Mouse (Mus musculus) NIH3T3 (cell line): ENCODE data around the gene Chrm4.

ENCODE experiments used
- DNase-seq: peaks from one replicate; pipeline ENCODE4 v3.0.0-alpha.2; 2012; ENCODE audit warnings: low read depth

Chrm4 gene

GRCm38 (mm10) chr2:91922586-91923414, 4.2 kb upstream of the Chrm4 start:
- DNase-seq = no peak

- peak; percentile 79 for DNase-seq
Observed at GRCm38 (mm10) chr2:91923415-91924337, 3.4 kb upstream of the Chrm4 start.

GRCm38 (mm10) chr2:91924726-91925125, 2.3 kb upstream of the Chrm4 start:
- DNase-seq = no peak

- DNase-seq = no peak
Observed at GRCm38 (mm10) chr2:91925442-91925841, 1.6 kb upstream of the Chrm4 start.

GRCm38 (mm10) chr2:91927826-91928533, 931 bp downstream of the Chrm4 start:
- DNase-seq = peak; percentile 25

- no peak for DNase-seq
Observed at GRCm38 (mm10) chr2:91928534-91929350, 1.7 kb downstream of the Chrm4 start.

- DNase-seq = no peak
Observed at GRCm38 (mm10) chr2:91929455-91929854, 2.4 kb downstream of the Chrm4 start.

- DNase-seq = peak; percentile 73
Observed at GRCm38 (mm10) chr2:91929936-91930335, 2.9 kb downstream of the Chrm4 start.

GRCm38 (mm10) chr2:91930761-91931291, 3.8 kb downstream of the Chrm4 start:
- DNase-seq = no peak

GRCm38 (mm10) chr2:91931328-91932159, 4.5 kb downstream of the Chrm4 start:
- no peak for DNase-seq

GRCm38 (mm10) chr2:91932160-91932711, 5.2 kb downstream of the Chrm4 start, which contains the start of gene Mdk:
Gene Mdk (minus strand): TSS chr2:91932297.
- DNase-seq = no peak

- DNase-seq = no peak
Observed at GRCm38 (mm10) chr2:91932737-91933350, 5.8 kb downstream of the Chrm4 start.

- DNase-seq = no peak
Observed at GRCm38 (mm10) chr2:91933471-91933870, 6.4 kb downstream of the Chrm4 start.

- no peak for DNase-seq
Observed at GRCm38 (mm10) chr2:91934016-91934415, 7.0 kb downstream of the Chrm4 start.

- DNase-seq = no peak
Observed at GRCm38 (mm10) chr2:91934826-91935525, 7.9 kb downstream of the Chrm4 start.

- DNase-seq = no peak
Observed at GRCm38 (mm10) chr2:91936154-91936553, 9.1 kb downstream of the Chrm4 start.

- no peak for DNase-seq
Observed at GRCm38 (mm10) chr2:91939303-91939935, 12.4 kb downstream of the Chrm4 start.

- peak; percentile 19 for DNase-seq
Observed at GRCm38 (mm10) chr2:91942356-91942755, 15.3 kb downstream of the Chrm4 start.
